Mouse (Mus musculus) MEL (cell line): Measurements from ENCODE around the gene Asphd1.

Experiments
- CHD2 ChIP-seq: IDR thresholded peaks from 2 replicates; pipeline ENCODE4 v1.6.1; 2011; ENCODE audit warnings: low read length, improper control_type of control experiment
- CTCF ChIP-seq, 3 experiments: IDR thresholded peaks in 2 of 3; conservative IDR thresholded peaks in 1 of 3; 2 replicates each; pipeline ENCODE4 v1.5.1; 2011 to 2012; ENCODE audit warnings: low read length in 3 of 3, low read depth in 2 of 3, mild to moderate bottlenecking in 2 of 3, improper control_type of control experiment in 1 of 3, inconsistent platforms in 1 of 3, mixed read lengths in 1 of 3, moderate library complexity in 1 of 3; ENCODE audit not compliant: control insufficient read depth in 1 of 3, insufficient read depth in 1 of 3, poor library complexity in 1 of 3, severe bottlenecking in 1 of 3
- GATA1 ChIP-seq: IDR thresholded peaks from 2 replicates; pipeline ENCODE4 v1.6.1; 2011; ENCODE audit warnings: low read depth, low read length, improper control_type of control experiment
- TAL1 ChIP-seq: IDR thresholded peaks from 2 replicates; pipeline ENCODE4 v1.6.1; 2012; ENCODE audit warnings: mild to moderate bottlenecking, inconsistent platforms, low read length, moderate library complexity, mixed read lengths
- UBTF ChIP-seq: IDR thresholded peaks from 2 replicates; pipeline ENCODE4 v1.6.1; 2012; ENCODE audit warnings: low read depth, mild to moderate bottlenecking, inconsistent platforms, low read length, improper control_type of control experiment, moderate library complexity, borderline replicate concordance; ENCODE audit not compliant: insufficient read depth

DNA sequence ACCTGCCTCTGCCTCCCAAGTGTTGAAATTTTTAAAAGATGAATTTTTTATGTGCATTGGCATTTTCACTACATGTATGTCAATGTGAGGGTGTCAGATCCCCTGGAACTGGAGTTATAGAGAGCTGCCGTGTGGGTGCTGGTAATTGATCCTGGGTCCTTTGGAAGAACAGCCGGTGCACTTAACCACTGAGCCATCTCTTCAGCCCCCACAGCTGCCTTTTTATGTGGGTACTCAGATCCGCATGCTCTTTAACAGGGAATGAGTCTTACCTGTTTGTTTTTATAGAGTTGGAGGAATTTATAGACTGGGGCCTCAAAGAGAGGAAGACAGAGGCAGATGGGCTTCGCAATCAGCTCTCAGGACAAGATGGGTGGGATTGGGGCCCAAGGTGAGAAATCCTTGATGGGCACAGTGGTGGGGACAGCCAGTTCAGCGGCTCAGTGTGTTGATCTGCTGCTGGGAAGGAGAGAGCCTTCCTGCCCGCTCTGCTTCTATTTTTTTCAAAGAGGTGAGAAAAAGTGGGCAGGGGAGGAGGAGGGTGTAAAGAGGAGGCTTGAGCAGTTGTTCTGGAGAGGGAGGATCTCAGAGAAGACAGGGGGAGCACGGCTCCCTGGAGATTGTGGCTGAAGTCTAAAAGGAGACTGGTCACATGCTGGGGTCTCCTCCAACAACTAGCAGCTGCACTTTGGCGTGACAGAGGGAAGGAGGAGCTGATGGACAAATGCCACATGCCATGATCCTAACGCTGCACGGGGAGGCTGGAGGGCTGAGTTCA lies 35.5 kb upstream of the Asphd1 start:
- no peak for TF ChIP-seq CHD2
- TF ChIP-seq TAL1 = no peak
- TF ChIP-seq CTCF (IDR thresholded peaks at IDR 0.05 in 2 of 3, conservative IDR thresholded peaks at IDR 0.05 in 1 of 3; ENCODE audit: control insufficient read depth in 1 of 3, insufficient read depth in 1 of 3, low read depth in 2 of 3, low read length in 3 of 3, poor library complexity in 1 of 3, severe bottlenecking in 1 of 3) = no peak
- TF ChIP-seq UBTF = no peak
- TF ChIP-seq GATA1 = no peak
